Mouse (Mus musculus) stomach, adult 2 months (tissue): ENCODE measurements around the gene Slc22a7. TPM values are rescaled to one million over a fixed set of nuclear protein-coding genes. Genes with fewer than 3 reads are reported as not detected.

ENCODE experiments used
- polyA plus RNA-seq: library from polyadenylated mRNA; depleted of rRNA; stranded (reverse); fragments of >200 nt; gene quantifications from 2 replicates; pipeline ENCODE4 v1.2.3, GENCODE M21; 2012; rRNA removed

Gene Slc22a7
- not detected in 2 replicates for polyA plus RNA-seq

DNA sequence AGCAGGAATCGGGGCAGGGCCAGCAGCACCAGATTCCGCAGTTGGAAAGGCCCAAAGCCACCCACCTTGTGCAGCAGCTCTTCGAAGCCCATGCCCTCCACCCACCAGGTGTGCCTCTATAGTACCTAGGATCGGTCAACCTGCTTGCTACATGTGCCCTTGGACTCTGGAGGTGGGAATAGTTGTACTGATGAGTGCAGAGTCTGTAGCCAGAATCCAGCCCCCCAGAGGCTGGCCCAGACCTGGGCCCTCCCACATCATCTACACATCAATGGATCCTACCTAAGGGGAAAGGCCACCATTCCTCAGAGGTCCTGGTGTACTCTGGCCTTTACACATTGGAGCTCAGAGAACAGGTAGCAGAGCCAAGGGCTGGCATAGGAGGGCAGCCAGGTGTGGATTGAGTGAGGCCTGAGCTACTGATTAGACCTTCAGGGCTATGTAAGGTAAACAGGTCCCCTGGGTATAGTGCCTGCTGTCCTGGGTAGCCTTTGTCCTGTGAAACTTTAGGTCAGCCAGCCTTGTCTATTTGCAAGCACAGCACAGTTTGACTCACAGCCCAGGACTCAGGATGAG, at the start of gene Slc22a7:
Slc22a7 (minus strand) TSS at position 160 of the 576 bp plus-strand sequence.

DNA sequence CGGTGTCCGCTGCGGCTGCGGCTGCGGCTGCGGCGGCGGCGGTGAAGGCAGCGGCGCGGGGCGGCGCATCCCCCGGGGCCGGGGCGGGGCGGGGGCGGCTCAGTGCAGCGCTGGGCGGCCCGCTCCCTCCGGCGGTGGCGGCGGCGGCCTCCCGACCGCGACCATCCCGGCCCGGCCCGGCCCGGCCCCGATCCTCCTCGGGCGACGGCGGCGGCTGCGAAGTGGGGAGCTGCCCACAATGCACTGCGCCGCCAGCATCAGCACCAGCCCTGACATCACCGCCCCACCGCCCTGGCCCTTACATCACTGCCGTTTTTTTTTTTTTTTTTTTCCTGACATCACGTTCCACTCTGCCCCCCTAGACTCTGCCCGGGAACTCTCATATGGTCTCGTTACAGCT, 49.2 kb upstream of the Slc22a7 start, which contains the start of gene Ttbk1:
Ttbk1 (minus strand) TSS at position 245 of the 400 bp plus-strand sequence.

GRCm38 (mm10) chr17:46428761-46429414, 9.4 kb downstream of the Slc22a7 start, which contains the start of gene Crip3:
Crip3 (plus strand) TSS chr17:46428926.

DNA sequence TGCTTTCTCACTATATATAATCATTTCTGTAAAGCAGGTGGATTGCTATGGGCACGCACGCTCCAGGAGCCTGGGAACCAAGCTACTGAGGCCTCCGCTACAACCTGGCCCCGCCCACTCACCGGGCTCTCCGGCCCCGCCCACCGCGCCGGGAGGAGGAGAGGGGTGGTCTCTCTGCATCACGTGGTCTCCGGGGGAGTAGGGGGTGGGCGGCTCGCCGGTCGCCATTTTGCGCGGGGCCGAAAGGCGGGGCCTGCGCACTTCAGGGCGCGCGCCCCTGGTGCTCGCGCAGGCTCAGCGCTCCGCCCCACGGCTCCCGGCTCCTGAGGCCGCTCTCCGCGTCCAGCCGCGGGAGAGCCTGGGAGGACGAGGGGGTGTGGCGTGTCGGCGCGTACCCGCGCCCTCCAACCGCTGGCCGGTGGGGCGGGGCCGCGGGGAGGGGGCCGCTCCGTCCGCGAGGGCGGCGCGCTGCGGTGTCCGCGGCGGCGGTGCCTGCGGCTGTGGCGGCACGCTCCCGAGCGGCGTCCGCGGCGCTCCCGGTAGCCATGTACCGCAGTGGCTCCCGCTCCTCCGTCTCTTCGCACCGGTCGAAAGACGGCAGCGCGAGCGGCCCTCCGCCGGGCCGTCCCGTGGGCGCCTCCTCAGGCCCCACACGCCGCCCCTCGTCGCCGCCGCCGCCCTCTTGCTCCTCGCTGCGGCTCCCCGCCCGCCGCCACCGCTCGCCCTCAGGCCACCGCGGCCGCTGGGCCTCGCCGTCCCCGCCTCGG, 54.8 kb downstream of the Slc22a7 start, which contains the start of gene Zfp318:
Zfp318 (plus strand) TSS at position 438 of the 767 bp plus-strand sequence.

Other genes with a start within 250 kb of the Slc22a7 start
- gene Polh, start 235.8 kb downstream of the Slc22a7 start, polyA plus RNA-seq = 1.1 and 1.2 TPM in 2 replicates
- 4.7 and 5.9 TPM in 2 replicates for gene Xpo5, start 235.7 kb downstream of the Slc22a7 start, polyA plus RNA-seq
- 15.7 and 21.4 TPM in 2 replicates for gene Polr1c, start 190.4 kb downstream of the Slc22a7 start, polyA plus RNA-seq
- gene Yipf3, start 190.4 kb downstream of the Slc22a7 start, polyA plus RNA-seq = 209 and 224 TPM in 2 replicates
- gene Lrrc73, start 184.9 kb downstream of the Slc22a7 start, polyA plus RNA-seq = 2.5 and 3.8 TPM in 2 replicates
- gene Tjap1, start 155.4 kb downstream of the Slc22a7 start, polyA plus RNA-seq = 24.8 and 27.8 TPM in 2 replicates
- 8.6 and 10.5 TPM in 2 replicates for gene Dlk2, start 141.0 kb downstream of the Slc22a7 start, polyA plus RNA-seq
- 15.6 and 18.3 TPM in 2 replicates for gene Abcc10, start 110.1 kb downstream of the Slc22a7 start, polyA plus RNA-seq
- gene Zfp318, start 54.7 kb downstream of the Slc22a7 start, polyA plus RNA-seq = 1.2 and 1.3 TPM in 2 replicates
- gene Crip3, start 9.5 kb downstream of the Slc22a7 start, polyA plus RNA-seq = 0.63 and 1.9 TPM in 2 replicates
- 0.13 and 0.16 TPM in 2 replicates for gene Ttbk1, start 49.2 kb upstream of the Slc22a7 start, polyA plus RNA-seq
- gene Dnph1, start 58.3 kb upstream of the Slc22a7 start, polyA plus RNA-seq = 5.5 TPM in 2 replicates
- gene Cul9, start 107.9 kb upstream of the Slc22a7 start, polyA plus RNA-seq = 8.6 and 9.6 TPM in 2 replicates
- gene Srf, start 117.7 kb upstream of the Slc22a7 start, polyA plus RNA-seq = 115 and 152 TPM in 2 replicates
- 9.8 and 11.4 TPM in 2 replicates for gene Ptk7, start 191.0 kb upstream of the Slc22a7 start, polyA plus RNA-seq
- gene Klc4, start 207.6 kb upstream of the Slc22a7 start, polyA plus RNA-seq = 25.6 and 26.9 TPM in 2 replicates
- 82.3 and 134 TPM in 2 replicates for gene Mrpl2, start 207.8 kb upstream of the Slc22a7 start, polyA plus RNA-seq
- gene Cul7, start 211.9 kb upstream of the Slc22a7 start, polyA plus RNA-seq = 10.3 and 11.6 TPM in 2 replicates
- 12.3 and 13.9 TPM in 2 replicates for gene Rrp36, start 235.9 kb upstream of the Slc22a7 start, polyA plus RNA-seq
- gene Mea1, start 240.3 kb upstream of the Slc22a7 start, polyA plus RNA-seq = 38.3 and 46.0 TPM in 2 replicates
- gene Klhdc3, start 242.5 kb upstream of the Slc22a7 start, polyA plus RNA-seq = 43.7 and 44.0 TPM in 2 replicates